Mouse (Mus musculus): Measurements from ENCODE around the gene Tomm20.
"Not testable (repeated sequence)": the region's sequence is repeated elsewhere in the genome, so short reads cannot be mapped to it uniquely, and the experiment has no call there.

Tomm20 gene

DNA sequence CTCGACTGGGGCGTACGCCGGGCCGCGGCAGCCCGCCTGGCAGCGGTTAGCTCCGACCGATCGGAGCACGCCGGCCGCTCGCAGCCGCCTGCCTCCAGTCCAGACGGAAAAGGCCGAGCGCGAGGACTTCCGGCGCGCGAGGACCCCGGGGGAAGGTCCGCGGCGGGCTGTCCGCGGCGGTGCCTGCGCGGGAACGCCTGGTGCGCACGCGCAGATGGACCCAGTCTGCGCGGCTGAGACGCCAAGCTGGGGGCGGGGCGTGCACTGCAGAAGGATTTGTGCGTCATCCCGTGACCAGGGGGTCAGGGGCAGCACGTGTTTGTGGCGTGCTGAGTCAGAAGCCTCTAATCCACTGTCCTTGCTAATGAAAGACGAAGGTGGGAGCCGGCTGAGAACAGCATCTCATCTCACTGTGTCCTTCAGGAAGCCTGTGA is at the start of gene Tomm20:
Tomm20 (minus strand) TSS at position 115 of the 434 bp plus-strand sequence.
- peak; percentile 96 for DNase-seq

DNA sequence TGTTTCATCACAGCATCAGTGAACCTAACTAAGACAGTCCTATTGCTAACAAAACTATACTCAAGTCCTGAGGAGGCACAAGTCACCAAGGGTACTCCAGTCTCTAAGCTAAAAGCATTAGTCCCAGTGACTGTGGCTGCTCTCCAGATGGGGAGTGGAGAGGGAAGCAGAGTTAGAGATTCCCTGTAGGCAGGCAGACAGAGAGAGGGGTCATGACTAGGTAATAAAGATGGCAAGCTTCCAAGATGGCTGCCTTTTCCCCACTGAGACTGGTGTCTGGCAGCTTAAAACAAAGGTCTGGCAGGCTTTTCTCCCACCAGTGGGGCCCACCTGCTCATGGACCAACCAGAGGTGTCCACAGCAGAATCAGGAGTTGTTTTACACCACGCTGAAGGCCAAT is 48.9 kb upstream of the Tomm20 start:
- no peak for DNase-seq

DNA sequence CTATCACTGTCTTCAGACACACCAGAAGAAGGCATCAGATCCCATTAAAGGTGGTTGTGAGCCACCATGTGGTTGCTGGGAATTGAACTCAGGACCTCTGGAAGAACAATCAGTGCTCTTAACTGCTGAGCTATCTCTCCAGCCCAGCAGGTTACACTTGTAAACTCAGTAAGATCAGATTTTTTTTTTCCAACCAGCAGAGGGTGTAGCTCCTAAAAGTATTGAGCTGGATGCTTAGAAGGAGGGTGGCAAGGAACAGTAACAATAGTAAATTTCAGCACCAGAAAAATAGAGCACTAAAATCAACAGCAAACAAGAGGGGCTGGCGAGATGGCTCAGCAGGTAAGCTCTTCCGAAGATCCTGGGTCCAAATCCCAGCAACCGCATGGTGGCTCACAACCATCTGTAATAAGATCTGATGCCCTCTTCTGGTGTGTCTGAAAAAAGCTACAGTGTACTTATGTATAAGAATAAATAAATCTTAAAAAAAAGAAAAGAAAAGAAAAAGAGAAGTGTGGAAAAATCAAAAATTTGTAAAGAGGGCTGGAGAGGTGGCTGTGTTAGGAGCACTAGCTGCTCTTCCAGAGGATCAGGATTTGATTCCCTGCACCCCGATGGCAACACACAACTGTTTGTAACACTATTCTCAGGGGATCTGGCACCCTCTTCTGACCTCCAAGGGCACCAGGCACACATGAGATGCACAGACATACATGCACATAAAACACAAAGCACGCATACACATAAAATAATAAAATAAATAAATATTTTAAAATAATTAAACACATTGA is 43.9 kb upstream of the Tomm20 start:
- DNase-seq: peak; percentile 28

DNA sequence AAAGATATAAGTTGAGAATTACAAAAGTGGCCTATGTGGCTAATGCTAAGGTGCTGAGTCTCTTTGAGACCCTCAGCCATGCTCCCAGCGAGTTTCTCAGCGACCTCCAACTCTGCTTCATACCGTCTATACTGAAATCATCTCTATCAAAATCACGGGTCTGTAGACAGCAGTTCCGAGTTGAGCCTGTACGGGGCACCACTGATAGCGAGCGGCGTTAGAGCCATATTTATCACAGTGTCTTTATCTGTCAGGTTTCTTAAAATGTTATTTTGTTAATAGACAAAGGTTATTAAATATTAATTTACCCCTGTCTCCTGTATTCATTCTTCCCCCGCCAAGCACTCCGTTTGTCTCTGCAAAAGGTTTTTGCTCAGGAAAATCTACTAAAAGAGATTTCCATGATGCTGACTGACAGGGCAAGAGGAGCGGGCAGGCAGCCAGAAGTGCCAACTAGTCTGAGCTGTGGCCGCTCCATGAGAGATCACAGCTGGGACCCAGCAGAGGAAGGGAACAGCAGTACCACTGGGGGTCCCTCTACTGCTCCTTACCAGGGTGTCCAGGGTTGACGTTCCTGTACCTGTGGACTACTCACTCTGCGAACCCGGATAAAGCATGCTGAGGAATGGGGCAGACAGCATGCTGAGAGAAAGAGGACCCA is 42.8 kb upstream of the Tomm20 start:
- no peak for DNase-seq

DNA sequence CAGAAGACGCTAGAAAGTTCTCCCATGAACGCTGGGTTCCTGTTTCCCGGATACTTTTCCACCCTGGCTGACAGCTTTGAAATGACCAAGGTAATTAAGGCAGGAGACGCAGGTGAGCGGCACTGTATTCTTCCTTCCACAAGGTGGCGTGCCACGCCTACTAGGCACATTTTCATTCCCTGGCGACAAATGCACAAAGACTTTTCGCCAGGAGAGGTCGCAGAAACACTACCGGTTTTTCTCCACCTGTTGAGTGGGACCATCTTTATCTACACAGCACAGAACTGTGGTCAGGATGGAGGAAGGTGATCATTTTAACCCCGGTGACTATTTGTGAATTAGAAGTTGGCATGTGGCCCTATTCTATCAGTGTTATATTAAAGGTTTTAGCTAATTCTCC is 40.9 kb upstream of the Tomm20 start:
- peak; percentile 93 for DNase-seq

DNA sequence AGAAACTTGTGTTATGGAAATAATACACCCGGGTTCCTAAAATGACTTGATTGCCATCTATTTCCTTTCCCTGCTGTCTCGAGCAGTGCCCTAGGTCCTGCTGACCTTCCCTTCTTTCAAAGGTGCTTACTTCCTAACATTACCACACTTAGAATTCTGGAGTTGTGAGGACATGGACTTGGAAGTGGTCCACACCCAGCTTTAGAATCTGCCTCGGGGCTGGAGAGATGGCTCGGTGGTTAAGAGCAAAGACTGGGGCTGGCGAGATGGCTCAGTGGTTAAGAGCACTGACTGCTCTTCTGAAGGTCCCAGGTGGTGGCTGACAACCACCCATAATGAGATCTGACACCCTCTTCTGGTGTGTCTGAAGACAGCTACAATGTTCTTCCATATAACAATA is 34.4 kb upstream of the Tomm20 start:
- no peak for DNase-seq

DNA sequence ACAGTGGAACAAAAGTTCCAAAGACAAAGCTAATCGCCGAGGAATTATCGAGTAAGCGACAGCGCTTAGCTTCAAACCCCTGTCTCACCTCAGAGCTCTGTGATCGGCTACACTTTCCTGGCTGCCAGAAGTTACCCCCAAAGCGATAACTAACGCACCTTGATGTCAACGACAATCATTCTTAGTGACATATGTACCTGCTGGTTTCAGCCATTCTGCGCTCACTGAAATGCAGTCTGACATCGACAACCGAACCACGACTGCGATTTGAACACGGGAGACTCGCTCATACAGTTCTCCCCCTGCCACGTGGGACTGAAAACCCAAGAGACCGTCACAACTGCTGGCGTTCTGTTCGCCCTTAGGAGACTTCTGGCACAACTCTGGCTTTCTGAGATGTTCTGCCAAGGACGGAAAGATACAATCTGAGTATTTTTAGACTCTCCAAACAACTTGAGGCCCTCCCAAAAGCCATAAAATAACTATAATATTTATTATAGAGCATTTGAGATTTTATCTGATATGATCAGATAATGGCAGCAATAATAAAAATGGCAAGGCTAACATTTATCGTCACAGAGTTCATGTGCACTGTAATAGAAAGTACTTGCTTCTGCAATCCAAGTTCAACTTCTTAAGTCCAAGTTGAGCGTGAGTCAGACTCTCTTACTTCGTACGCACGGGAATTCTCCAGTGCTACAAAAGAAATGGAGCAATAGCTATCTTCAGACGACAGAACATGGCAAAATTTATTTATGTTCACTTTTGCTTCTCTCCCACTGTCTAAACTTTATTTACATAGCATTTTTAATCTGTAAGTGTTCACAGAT is 33.7 kb upstream of the Tomm20 start:
- peak; percentile 57 for DNase-seq

DNA sequence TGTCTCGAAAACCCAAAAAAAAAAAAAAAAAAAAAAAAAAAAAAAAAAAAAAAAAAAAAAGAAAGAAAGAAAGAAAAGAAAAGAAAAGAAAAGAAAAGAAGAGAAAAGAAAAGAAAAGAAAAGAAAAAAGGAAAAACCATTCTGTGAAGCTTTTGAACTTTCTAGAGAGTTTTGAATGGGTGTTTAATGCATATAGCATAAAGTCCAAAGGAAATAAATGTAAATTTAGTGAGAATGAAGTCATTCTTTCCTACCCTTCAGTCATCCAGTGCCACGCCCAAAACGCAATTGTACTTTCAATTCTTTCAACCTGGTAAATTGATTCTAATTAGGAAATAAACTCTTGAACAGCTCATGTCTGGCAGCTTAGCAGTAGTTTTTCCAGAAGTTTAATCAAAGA is 32.9 kb upstream of the Tomm20 start:
- DNase-seq: not testable (repeated sequence)

DNA sequence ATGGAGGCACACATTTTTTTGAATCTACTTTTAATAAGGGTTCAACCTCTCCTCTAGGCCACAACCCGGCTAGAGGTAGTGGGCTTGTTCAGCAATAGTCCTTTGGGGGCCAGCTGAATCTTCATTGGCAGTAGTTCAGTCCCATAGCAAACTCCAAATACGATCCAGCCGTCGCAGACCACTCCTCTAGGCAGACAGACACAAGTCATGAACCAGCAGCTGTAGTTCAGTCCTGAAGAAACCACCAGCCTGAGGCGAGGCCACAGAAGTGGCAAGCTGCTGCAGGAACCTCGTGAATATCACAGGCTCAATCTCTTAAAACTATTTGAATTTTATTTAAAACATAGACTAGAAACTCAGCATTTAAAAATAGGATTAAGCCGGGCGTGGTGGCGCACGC is 32.4 kb upstream of the Tomm20 start:
- no peak for DNase-seq

DNA sequence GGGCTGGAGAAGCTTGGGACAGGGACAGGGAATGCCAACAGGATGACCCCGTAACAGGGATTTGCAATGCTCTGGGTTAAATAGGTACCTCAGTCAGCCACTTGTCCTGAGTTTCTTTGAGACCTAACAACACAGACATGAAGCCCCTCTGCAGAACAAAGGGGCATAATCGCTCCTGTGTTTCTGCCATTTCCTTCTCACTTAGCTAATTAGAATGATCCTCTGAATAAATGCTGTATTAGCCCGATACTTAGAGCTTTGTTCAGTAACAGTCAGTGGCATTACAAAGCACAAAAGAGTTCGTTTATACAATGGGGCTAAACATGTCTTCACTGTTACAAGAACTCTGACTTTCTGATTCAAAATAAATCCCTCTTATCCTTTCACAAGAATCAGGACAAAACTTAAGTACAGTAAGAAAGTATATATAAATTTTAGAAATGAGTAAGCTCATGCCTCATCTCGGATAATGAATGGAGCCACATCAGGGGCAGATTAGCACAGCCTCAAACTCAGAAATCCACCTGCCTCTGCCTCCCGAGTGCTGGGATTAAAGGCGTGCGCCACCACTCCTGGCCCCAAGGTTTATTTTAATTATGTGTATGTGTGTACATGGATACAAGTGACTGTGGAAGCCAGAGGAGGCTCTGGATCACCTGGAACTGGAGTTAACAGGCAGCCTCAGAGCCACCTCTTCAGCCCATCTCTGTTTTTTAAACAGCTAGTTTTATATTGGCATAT is 31.1 kb upstream of the Tomm20 start:
- no peak for DNase-seq

DNA sequence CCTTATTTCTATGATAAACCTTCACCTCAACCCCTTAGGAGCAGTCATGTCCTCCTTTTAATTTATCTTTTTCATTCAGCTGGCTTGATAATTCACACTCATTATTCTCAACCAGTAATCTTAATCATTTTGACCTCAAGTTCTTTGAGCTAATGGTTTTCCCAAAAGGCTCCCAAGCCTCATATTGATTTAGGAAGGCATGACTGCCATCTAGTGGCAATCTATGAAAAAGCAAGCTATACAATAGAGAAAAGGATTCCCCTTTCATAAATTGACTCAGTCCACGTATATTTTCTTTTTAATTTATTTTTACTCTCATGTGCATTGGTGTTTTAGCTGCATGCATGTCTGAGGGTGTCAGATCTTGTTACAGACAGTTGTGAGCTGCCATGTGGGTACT is 30.1 kb upstream of the Tomm20 start:
- peak; percentile 77 for DNase-seq

DNA sequence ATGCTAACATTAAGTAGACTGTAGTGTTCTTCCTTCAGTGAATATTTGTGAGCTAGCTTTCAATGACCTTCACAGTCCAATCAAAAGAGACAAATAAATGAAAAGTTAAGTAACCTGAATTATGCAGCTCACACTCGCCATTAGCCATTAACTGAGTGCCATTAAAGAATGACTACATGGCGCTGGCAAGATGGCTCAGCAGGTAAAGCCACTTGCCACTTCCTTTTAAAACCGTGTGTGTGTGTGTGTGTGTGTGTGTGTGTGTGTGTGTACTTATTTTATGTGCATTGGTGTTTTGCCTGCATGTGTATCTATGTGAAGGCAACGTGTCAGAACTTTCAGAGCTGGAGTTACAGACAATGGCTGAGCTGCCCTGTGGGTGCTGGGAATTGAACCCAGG is 28.9 kb upstream of the Tomm20 start:
- no peak for DNase-seq

DNA sequence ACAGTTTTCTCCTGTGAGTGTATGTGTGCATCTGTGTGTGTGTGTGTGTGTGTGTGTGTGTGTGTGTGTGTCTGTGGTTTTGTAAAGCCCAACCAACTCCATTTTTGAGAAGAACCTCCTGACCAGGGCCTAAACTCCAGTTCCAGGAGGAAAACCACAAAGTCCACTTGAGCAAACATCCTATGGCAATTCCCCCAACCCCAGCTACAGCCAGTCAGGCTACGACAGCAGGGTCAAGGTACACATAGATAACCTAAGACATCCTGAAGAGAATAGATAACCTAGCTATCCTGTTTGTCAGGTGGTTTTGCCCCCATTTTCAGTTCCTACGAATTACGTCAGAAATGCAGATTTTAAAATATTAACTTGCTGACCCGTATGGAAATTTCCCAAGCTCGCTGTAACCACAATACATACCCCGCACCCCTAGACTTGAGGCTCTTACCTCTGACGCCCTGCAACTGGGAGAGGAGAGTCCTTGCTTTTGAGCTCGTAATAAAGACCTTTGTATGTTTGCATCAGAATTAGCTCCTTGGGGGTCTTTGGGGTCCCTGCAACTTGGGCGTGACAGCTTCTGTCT is 28.1 kb upstream of the Tomm20 start:
- DNase-seq: no peak

DNA sequence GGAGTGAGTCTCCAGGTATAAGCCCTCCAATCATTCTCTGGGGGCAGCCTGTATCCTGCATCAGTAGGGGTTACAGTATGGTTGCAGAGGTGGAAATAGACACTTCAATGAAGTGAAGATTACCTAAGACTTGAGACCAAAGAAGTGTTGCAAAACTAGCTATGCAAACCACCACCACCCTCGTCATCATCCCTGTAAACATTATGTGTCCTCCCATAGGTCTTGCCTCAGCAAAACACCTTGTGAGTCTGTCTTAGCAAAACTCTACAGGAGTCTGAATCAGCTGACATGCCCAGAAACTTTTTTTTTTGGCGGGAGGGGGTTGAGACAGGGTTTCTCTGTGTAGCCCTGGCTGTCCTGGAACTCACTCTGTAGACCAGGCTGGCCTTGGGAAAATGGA is 27.0 kb upstream of the Tomm20 start:
- DNase-seq: no peak

DNA sequence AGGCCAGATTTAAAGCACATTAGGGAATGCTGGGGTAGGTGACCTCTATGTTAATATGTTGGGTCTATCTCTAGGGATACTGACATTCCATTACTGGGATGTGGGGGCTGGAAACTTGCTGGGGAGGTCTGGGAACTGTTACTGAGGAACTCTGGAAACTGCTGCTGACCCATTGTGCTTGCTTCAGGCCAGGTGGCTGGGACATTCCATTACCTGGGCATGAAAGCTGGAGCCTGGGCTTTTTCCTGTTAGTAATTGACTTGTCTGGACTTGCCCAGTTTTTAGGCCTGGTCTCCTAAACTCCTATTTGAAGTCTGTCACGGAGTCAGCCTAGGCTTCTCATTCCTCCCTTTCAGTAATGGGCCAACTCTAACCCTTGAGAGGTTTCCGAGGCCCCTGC is 26.5 kb upstream of the Tomm20 start:
- DNase-seq: no peak

DNA sequence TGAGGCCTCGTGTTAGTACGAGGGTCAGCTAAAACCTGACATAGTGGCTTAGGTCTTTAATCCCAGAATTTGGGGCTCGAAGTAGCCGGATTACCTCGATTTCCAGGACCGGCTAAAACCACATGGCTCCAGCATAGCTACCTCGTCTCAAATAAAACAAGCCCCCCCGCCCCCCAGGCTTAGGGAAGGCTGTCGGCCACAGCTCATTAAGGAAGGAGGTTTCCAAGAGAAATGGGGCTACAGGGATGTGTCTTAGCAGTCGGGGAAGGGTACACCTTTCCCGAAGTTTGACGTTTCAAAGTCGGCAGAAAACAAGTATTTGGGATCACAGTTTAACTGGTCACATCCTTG is 25.6 kb upstream of the Tomm20 start:
- no peak for DNase-seq

DNA sequence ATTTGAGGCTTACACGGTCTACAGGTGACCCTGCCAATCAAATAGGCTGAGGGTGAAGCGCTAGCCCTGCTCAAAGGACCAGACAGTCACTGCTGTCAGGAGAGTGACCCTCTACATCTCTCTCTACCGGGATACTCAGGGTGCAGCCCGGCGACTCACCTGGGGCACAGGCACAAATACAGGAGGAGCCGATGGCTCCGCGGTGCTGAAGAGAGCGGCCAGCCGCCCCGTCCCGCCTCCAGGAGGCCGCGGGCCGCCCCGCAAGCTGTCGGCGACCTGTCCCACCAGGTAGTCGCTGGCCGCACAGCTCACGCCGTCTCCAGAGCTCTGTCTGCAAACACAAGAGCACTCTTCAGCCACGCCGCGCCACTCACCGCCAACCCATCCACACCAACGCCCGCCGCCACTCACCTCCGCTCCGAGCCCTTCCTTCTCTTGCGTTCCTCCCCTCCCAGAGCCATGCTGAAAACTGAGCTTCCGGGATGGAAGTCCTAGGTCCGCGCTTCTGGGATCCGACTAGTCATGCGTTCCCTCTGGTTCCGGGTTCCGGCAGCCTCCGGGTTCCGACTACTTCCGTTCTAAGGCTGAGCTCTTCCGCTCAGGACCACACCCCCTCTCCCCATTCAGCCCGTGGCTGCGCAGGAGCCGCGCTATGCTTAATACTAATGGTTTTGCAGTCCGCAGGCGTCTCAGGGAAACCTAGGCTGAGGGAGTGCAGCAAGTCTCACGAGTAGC is 25.1 kb upstream of the Tomm20 start, which contains the start of gene Rbm34:
Rbm34 (minus strand) TSS at position 493 of the 735 bp plus-strand sequence.
- peak; percentile 94 for DNase-seq

DNA sequence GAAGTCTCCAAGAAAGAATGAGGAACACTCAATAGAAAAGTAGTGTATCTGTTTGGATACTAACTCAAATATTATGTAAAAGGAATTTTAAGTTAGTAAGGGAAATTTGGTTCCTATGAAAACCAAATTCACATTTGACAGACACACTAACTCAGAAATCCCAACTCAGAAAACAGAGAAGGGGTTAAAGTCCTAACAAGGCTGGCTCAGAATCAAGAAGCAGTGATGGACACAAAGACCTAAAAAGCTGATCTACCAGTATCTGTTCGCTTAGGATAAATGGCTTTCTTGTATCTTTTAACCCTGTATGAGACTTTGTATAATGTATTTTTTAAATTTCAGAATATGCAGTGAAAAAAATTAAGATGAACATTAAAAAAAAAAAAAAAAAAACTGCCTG is 23.9 kb upstream of the Tomm20 start:
- DNase-seq: no peak

DNA sequence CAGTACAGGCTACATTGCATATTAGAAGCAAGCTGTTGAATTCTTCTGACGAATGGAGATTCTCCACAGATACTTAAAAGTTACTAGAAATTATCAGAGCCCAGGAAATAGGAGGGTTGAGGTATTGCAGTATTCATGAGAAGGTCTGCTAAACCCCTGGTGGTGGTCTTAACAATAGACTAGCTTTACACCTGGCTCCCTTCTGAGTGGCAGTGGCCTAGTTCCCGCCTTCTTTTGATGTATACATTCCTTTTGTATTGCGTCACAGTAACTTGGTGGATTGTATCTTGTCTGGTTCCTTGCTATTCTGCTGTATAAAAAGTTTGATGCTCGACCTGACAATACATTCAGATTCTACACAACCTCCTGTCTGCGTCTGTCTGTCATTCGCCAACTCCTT is 22.5 kb upstream of the Tomm20 start:
- DNase-seq: no peak

DNA sequence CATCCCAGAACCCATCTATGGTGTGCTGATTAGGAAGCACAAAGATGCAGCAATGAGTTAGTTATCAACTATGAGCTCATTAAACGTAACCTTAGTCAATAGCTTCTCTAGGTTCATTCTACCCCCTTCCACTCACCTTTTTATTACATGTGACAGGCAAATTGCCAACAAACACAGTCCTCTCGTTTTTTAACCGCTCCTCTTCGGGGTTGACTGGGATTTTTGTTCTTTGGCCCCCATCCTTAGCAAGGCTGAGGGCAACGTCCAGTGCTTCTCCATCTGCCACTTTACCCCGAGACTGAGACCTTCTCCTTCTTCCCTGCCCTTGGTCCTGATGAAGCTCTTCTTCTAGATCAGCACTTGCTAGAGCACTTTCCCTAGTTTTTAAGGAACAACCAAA is 19.6 kb upstream of the Tomm20 start:
- DNase-seq: no peak

DNA sequence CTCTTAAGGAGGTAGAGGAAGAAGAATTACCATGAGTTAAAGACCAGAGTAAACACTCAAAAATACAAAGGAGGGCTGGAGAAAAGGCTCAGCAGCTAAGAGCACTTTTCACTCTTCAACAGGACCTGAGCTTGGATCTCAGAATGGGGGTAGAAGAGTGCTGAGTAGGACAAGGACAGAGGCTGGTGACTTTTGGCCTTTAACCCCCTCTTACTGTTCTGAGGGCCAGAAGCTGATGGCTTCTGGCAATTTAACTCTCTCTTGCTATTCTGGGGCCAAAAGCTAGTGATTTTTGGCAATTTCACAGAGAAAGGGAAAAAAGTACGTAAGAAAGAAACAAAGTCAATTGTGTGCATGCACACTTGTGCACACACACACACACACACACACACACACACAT is 17.2 kb upstream of the Tomm20 start:
- no peak for DNase-seq

DNA sequence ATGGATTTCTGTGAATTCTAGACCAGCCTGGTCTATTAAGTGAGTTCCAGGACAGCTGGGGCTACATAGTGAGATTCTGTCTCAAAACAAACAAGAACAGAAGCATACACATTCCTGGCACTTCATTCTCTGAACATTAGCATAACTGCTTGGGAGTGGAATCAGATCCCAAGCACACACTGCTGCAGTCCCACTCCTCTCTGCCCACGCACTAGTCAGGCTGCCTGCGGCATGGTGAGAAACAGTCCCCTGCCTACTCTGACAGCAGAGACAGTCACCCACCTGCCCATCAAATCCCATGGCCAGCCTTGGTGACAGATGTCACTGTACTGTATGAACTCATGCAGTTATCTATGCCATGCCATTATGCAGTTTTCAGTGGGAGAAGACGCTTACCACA is 15.9 kb upstream of the Tomm20 start:
- DNase-seq: no peak
